Mouse (Mus musculus): ENCODE data around the gene 1700017D01Rik. TPM values are rescaled to one million over a fixed set of nuclear protein-coding genes. Genes with fewer than 3 reads are reported as not detected.

1700017D01Rik gene
- not detected in 2 replicates for polyA plus RNA-seq (2012; rRNA removed)

GRCm38 (mm10) chr19:11130776-11131175 is at the start of gene 1700017D01Rik:
1700017D01Rik (minus strand) TSS chr19:11130876.

GRCm38 (mm10) chr19:11165172-11165571 is 34.5 kb upstream of the 1700017D01Rik start, which contains the start of gene 1700025F22Rik:
1700025F22Rik (minus strand) TSS chr19:11165320.

GRCm38 (mm10) chr19:11080934-11081333 is 49.7 kb downstream of the 1700017D01Rik start, which contains the start of gene Ms4a8a:
Ms4a8a (minus strand) TSS chr19:11081102.

Other genes starting within 250 kb of the 1700017D01Rik start
- 64.5 and 67.6 TPM in 2 replicates for gene Tmem109, start 248.9 kb downstream of the 1700017D01Rik start, polyA plus RNA-seq (2012; rRNA removed)
- 76.8 and 77.7 TPM in 2 replicates for gene Prpf19, start 235.6 kb downstream of the 1700017D01Rik start, polyA plus RNA-seq (2012; rRNA removed)
- gene Zp1, start 210.2 kb downstream of the 1700017D01Rik start, polyA plus RNA-seq (2012; rRNA removed) = not detected in 2 replicates
- gene Ptgdr2, start 193.7 kb downstream of the 1700017D01Rik start, polyA plus RNA-seq (2012; rRNA removed) = 0.10 TPM in 2 replicates
- gene Ccdc86, start 181.6 kb downstream of the 1700017D01Rik start, polyA plus RNA-seq (2012; rRNA removed) = 3.4 and 3.5 TPM in 2 replicates
- 0.14 and 0.54 TPM in 2 replicates for gene Ms4a10, start 156.2 kb downstream of the 1700017D01Rik start, polyA plus RNA-seq (2012; rRNA removed)
- gene Ms4a15, start 137.6 kb downstream of the 1700017D01Rik start, polyA plus RNA-seq (2012; rRNA removed) = not detected in 2 replicates
- gene Ms4a18, start 112.8 kb downstream of the 1700017D01Rik start, polyA plus RNA-seq (2012; rRNA removed) = not detected in 2 replicates
- 39.9 and 42.1 TPM in 2 replicates for gene Ms4a8a, start 49.8 kb downstream of the 1700017D01Rik start, polyA plus RNA-seq (2012; rRNA removed)
- gene 1700025F22Rik, start 34.4 kb upstream of the 1700017D01Rik start, polyA plus RNA-seq (2012; rRNA removed) = not detected in 2 replicates
- gene Ms4a13, start 65.9 kb upstream of the 1700017D01Rik start, polyA plus RNA-seq (2012; rRNA removed) = not detected in 2 replicates
- 0.12 TPM in 1 of 2 replicates, not detected in the other for gene Ms4a12, start 101.6 kb upstream of the 1700017D01Rik start, polyA plus RNA-seq (2012; rRNA removed)
- gene Ms4a1, start 135.4 kb upstream of the 1700017D01Rik start, polyA plus RNA-seq (2012; rRNA removed) = not detected in 2 replicates
- gene Ms4a5, start 153.0 kb upstream of the 1700017D01Rik start, polyA plus RNA-seq (2012; rRNA removed) = not detected in 2 replicates
- gene Ms4a14, start 183.6 kb upstream of the 1700017D01Rik start, polyA plus RNA-seq (2012; rRNA removed) = 0.01 and 0.10 TPM in 2 replicates
- gene Ms4a7, start 205.3 kb upstream of the 1700017D01Rik start, polyA plus RNA-seq (2012; rRNA removed) = 0.42 TPM in 2 replicates
- 0.15 TPM in 1 of 2 replicates, not detected in the other for gene Ms4a4a, start 244.6 kb upstream of the 1700017D01Rik start, polyA plus RNA-seq (2012; rRNA removed)